Mouse (Mus musculus): Measurements from ENCODE around the gene Depdc5.

- TF ChIP-seq CHD2 (IDR thresholded peaks at IDR 0.05; ENCODE audit: low read depth, low read length) (no peak), HCFC1 (IDR thresholded peaks at IDR 0.05; ENCODE audit: borderline replicate concordance, insufficient read depth, low read length) (no peak)
Measured at GRCm38 (mm10) chr5:32950702-32951274, 87.3 kb downstream of the Depdc5 start.

Data from ES-E14 (cell line).